Mouse (Mus musculus) neural tube, embryonic 15.5 days (tissue): Measurements from ENCODE around the gene Prmt3. TPM values are rescaled to one million over a fixed set of nuclear protein-coding genes. Genes with fewer than 3 reads are reported as not detected.

ENCODE experiments used
- ATAC-seq: fragments of 200-750 bp; cut with Nextera tagmentation; 2 replicates; pipeline ENCODE4 v1.8.0; 2017; ENCODE audit warnings: mild to moderate bottlenecking, moderate TSS enrichment, moderate library complexity; ENCODE audit not compliant: low FRiP score
- H3K27ac ChIP-seq: fragments of 300-500 bp; sonication (generic); replicated peaks from 2 replicates; pipeline ENCODE4 v1.5.1; 2015; ENCODE audit warnings: mild to moderate bottlenecking, inconsistent platforms
- H3K27me3 ChIP-seq: fragments of 300-500 bp; sonication (generic); replicated peaks from 2 replicates; pipeline ENCODE4 v1.6.1; 2015; ENCODE audit warnings: inconsistent platforms
- H3K36me3 ChIP-seq: fragments of 300-500 bp; sonication (generic); 2 replicates; pipeline ENCODE4 v1.6.1; 2015; ENCODE audit warnings: inconsistent platforms
- H3K4me1 ChIP-seq: fragments of 300-500 bp; sonication (generic); 2 replicates; pipeline ENCODE4 v1.6.1; 2015; ENCODE audit warnings: inconsistent platforms
- H3K4me2 ChIP-seq: fragments of 300-500 bp; sonication (generic); 2 replicates; pipeline ENCODE4 v1.6.1; 2015; ENCODE audit warnings: inconsistent platforms, mild to moderate bottlenecking, moderate library complexity
- H3K4me3 ChIP-seq: fragments of 300-500 bp; sonication (generic); replicated peaks from 2 replicates; pipeline ENCODE4 v1.5.1; 2015; ENCODE audit warnings: mild to moderate bottlenecking, inconsistent platforms
- H3K9ac ChIP-seq: fragments of 300-500 bp; sonication (generic); replicated peaks from 2 replicates; pipeline ENCODE4 v1.6.1; 2015; ENCODE audit warnings: mild to moderate bottlenecking, inconsistent platforms
- H3K9me3 ChIP-seq: fragments of 300-500 bp; sonication (generic); replicated peaks from 2 replicates; pipeline ENCODE4 v1.6.1; 2016; ENCODE audit warnings: inconsistent platforms
- WGBS: fragments of 180-500 bp; shearing (Covaris S2); methylation state at CpG from one replicate; pipeline ENCODE4 v1.1.7; 2015; ENCODE audit warnings: mixed read lengths; 5-methylcytosine and 5-hydroxymethylcytosine counted together
- polyA plus RNA-seq: library from polyadenylated mRNA; unstranded; fragments of >200 nt; fragmentation: Nextera tagmentation; extraction: Ambion mirVana; gene quantifications from 2 replicates; pipeline ENCODE4 v1.2.1, GENCODE M21; 2015

The Prmt3 gene
- polyA plus RNA-seq, 1 experiment from 2014 or later, result 47.7 TPM

GRCm38 (mm10) chr7:49824043-49824442, 45.9 kb downstream of the Prmt3 start:
- H3K9me3 ChIP-seq, result no peaks in the 10 kb centered on the region
- no peak overlapping the region for H3K4me2 ChIP-seq
- H3K9ac ChIP-seq, result no peak overlapping the region
- no peak for ATAC-seq
- H3K4me3 ChIP-seq, result no peak overlapping the region
- peaks cover 5% of the 10 kb centered on the region; the same call in 1 of the 2 replicates for H3K4me1 ChIP-seq
- peaks cover 18% of the 10 kb centered on the region; the same call in 1 of the 2 replicates for H3K36me3 ChIP-seq
- 65% methylated on average over 6 of the region's 6 CpGs for WGBS
- no peak overlapping the region for H3K27ac ChIP-seq
- no peaks in the 10 kb centered on the region for H3K27me3 ChIP-seq

- peaks cover 23% of the 10 kb centered on the region; the same call in 1 of the 2 replicates for H3K36me3 ChIP-seq
- 79% methylated on average over 2 of the region's 2 CpGs for WGBS
- no peaks in the 10 kb centered on the region for H3K9me3 ChIP-seq
- H3K27me3 ChIP-seq, result no peaks in the 10 kb centered on the region
- H3K4me3 ChIP-seq, result no peak overlapping the region
- no peak for ATAC-seq
- H3K4me2 ChIP-seq, result no peak overlapping the region
- no peak overlapping the region for H3K9ac ChIP-seq
- no peak overlapping the region for H3K27ac ChIP-seq
- no peaks in the 10 kb centered on the region for H3K4me1 ChIP-seq
Measured at GRCm38 (mm10) chr7:49824581-49824980, 46.4 kb downstream of the Prmt3 start.

GRCm38 (mm10) chr7:49825492-49825891, 47.3 kb downstream of the Prmt3 start:
- no peaks in the 10 kb centered on the region for H3K9me3 ChIP-seq
- no peak overlapping the region for H3K4me3 ChIP-seq
- H3K4me1 ChIP-seq, result no peaks in the 10 kb centered on the region
- H3K27me3 ChIP-seq, result no peaks in the 10 kb centered on the region
- 79% methylated on average over 3 of the region's 3 CpGs for WGBS
- no peak overlapping the region for H3K4me2 ChIP-seq
- no peak for ATAC-seq
- H3K36me3 ChIP-seq, result peaks cover 28% of the 10 kb centered on the region; the same call in 1 of the 2 replicates
- H3K27ac ChIP-seq, result no peak overlapping the region
- no peak overlapping the region for H3K9ac ChIP-seq

GRCm38 (mm10) chr7:49827920-49828319, 49.8 kb downstream of the Prmt3 start:
- Histone ChIP-seq H3K27ac (no peak overlapping the region), H3K36me3 (peaks cover 40% of the 10 kb centered on the region), H3K9ac (no peak overlapping the region), H3K27me3 (no peaks in the 10 kb centered on the region), H3K4me3 (no peak overlapping the region), H3K4me2 (no peak overlapping the region), H3K9me3 (no peaks in the 10 kb centered on the region), H3K4me1 (no peaks in the 10 kb centered on the region)
- no peak for ATAC-seq
- WGBS, result 90% methylated on average over 1 of the region's 1 CpGs

GRCm38 (mm10) chr7:49842366-49843282, 64.5 kb downstream of the Prmt3 start:
- 20% methylated on average over 11 of the region's 11 CpGs for WGBS
- H3K9ac ChIP-seq, result 0 out of 2 replicates have a peak overlapping the region, but pooled peaks have one; percentile 36
- peak overlapping the region; percentile 45 for H3K4me2 ChIP-seq
- no peaks in the 10 kb centered on the region for H3K27me3 ChIP-seq
- H3K4me1 ChIP-seq, result peaks cover 28% of the 10 kb centered on the region
- H3K9me3 ChIP-seq, result no peaks in the 10 kb centered on the region
- H3K36me3 ChIP-seq, result no peaks in the 10 kb centered on the region; the same call in 1 of the 2 replicates
- H3K27ac ChIP-seq, result peak overlapping the region; percentile 82
- ATAC-seq, result peak; percentile 81
- peak overlapping the region; percentile 10; the same call in 1 of the 2 replicates for H3K4me3 ChIP-seq

- Histone ChIP-seq H3K9ac (no peak overlapping the region), H3K4me2 (no peak overlapping the region), H3K4me3 (no peak overlapping the region), H3K36me3 (no peaks in the 10 kb centered on the region; the same call in 1 of the 2 replicates), H3K4me1 (peaks cover 28% of the 10 kb centered on the region), H3K27me3 (no peaks in the 10 kb centered on the region), H3K27ac (peak overlapping the region; percentile 82), H3K9me3 (no peaks in the 10 kb centered on the region)
- 48% methylated on average over 6 of the region's 6 CpGs for WGBS
- peak; percentile 43; the same call in 1 of the 2 replicates for ATAC-seq
Measured at GRCm38 (mm10) chr7:49843304-49843933, 65.3 kb downstream of the Prmt3 start.

GRCm38 (mm10) chr7:49847939-49848338, 69.8 kb downstream of the Prmt3 start:
- H3K27me3 ChIP-seq, result no peaks in the 10 kb centered on the region
- H3K27ac ChIP-seq, result no peak overlapping the region
- 81% methylated on average over 2 of the region's 2 CpGs for WGBS

GRCm38 (mm10) chr7:49853342-49854181, 75.4 kb downstream of the Prmt3 start:
- no peak overlapping the region for H3K27ac ChIP-seq
- WGBS, result 88% methylated on average over 5 of the region's 5 CpGs
- H3K9ac ChIP-seq, result no peak overlapping the region
- H3K4me1 ChIP-seq, result no peaks in the 10 kb centered on the region
- H3K27me3 ChIP-seq, result no peaks in the 10 kb centered on the region
- H3K36me3 ChIP-seq, result peaks cover 6% of the 10 kb centered on the region; the same call in 1 of the 2 replicates
- no peak for ATAC-seq
- H3K9me3 ChIP-seq, result no peaks in the 10 kb centered on the region
- no peak overlapping the region for H3K4me3 ChIP-seq
- H3K4me2 ChIP-seq, result no peak overlapping the region

More at GRCm38 (mm10) chr7:49847939-49848338, 69.8 kb downstream of the Prmt3 start:
- Histone ChIP-seq H3K4me1 (peaks cover 11% of the 10 kb centered on the region), H3K9ac (no peak overlapping the region), H3K9me3 (no peaks in the 10 kb centered on the region), H3K36me3 (no peaks in the 10 kb centered on the region), H3K4me2 (no peak overlapping the region), H3K4me3 (no peak overlapping the region)
- ATAC-seq, result no peak

- Histone ChIP-seq H3K4me1 (no peaks in the 10 kb centered on the region), H3K9me3 (no peaks in the 10 kb centered on the region), H3K4me3 (no peak overlapping the region), H3K27me3 (no peaks in the 10 kb centered on the region), H3K4me2 (no peak overlapping the region), H3K36me3 (peaks cover 13% of the 10 kb centered on the region; the same call in 1 of the 2 replicates), H3K9ac (no peak overlapping the region), H3K27ac (no peak overlapping the region)
- 90% methylated on average over 5 of the region's 5 CpGs for WGBS
- no peak for ATAC-seq
Measured at GRCm38 (mm10) chr7:49857347-49857746, 79.2 kb downstream of the Prmt3 start.

- ATAC-seq, result no peak
- H3K36me3 ChIP-seq, result peaks cover 13% of the 10 kb centered on the region; the same call in 1 of the 2 replicates
- H3K27me3 ChIP-seq, result no peaks in the 10 kb centered on the region
- H3K9ac ChIP-seq, result no peak overlapping the region
- 83% methylated on average over 3 of the region's 3 CpGs for WGBS
- H3K27ac ChIP-seq, result no peak overlapping the region
- no peak overlapping the region for H3K4me3 ChIP-seq
- no peak overlapping the region for H3K4me2 ChIP-seq
- no peaks in the 10 kb centered on the region for H3K4me1 ChIP-seq
- H3K9me3 ChIP-seq, result no peaks in the 10 kb centered on the region
Measured at GRCm38 (mm10) chr7:49858257-49858656, 80.1 kb downstream of the Prmt3 start.

- H3K27ac ChIP-seq, result no peak overlapping the region
Measured at GRCm38 (mm10) chr7:49859820-49860219, 81.7 kb downstream of the Prmt3 start.

More at GRCm38 (mm10) chr7:49859820-49860219, 81.7 kb downstream of the Prmt3 start:
- Histone ChIP-seq H3K9me3 (no peaks in the 10 kb centered on the region), H3K4me1 (no peaks in the 10 kb centered on the region), H3K36me3 (peaks cover 13% of the 10 kb centered on the region; the same call in 1 of the 2 replicates), H3K27me3 (no peaks in the 10 kb centered on the region), H3K4me3 (no peak overlapping the region), H3K9ac (no peak overlapping the region), H3K4me2 (no peak overlapping the region)
- no peak for ATAC-seq
- WGBS, result 88% methylated on average over 3 of the region's 3 CpGs
